Mouse (Mus musculus): ENCODE results near the gene Dtx2.

DNA sequence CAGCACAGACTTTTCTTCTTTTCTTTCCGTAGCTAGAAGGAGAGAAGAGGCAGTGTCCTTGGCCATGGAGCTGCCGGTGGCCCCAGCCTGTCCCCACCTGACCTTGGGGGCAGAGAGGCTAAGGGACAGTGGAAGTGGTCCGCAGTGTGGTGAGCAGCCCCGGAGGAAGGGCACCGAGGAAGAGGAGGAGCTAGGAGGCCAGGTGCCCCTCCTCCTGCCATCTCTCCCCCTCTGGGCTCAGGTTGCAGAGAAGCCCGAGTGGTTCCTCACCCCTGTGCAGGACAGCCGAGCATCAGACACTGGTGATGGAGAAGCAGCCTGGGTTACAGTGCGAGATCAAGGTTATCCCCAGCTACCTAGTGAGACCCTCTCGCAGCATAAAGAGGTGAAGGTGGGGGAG is 20.2 kb upstream of the Dtx2 start, which contains the start of gene Ssc4d:
- TF ChIP-seq POLR2A (IDR thresholded peaks at IDR 0.05; ENCODE audit: low read depth, low read length), result no peak
- no peak for TF ChIP-seq CTCF (conservative IDR thresholded peaks at IDR 0.05; ENCODE audit: insufficient read depth, insufficient read length, low read depth, low read length)

All from kidney, adult 2 months (tissue).